Mouse (Mus musculus): ENCODE results near the gene Slc16a3. TPM values are rescaled to one million over a fixed set of nuclear protein-coding genes. Genes with fewer than 3 reads are reported as not detected.
A peak's percentile ranks its signal among the peaks of the same experiment; 100 is the strongest.

The Slc16a3 gene
- polyA plus RNA-seq, 2 experiments from 2014 or later, result 3.8 to 4.0 TPM

DNA sequence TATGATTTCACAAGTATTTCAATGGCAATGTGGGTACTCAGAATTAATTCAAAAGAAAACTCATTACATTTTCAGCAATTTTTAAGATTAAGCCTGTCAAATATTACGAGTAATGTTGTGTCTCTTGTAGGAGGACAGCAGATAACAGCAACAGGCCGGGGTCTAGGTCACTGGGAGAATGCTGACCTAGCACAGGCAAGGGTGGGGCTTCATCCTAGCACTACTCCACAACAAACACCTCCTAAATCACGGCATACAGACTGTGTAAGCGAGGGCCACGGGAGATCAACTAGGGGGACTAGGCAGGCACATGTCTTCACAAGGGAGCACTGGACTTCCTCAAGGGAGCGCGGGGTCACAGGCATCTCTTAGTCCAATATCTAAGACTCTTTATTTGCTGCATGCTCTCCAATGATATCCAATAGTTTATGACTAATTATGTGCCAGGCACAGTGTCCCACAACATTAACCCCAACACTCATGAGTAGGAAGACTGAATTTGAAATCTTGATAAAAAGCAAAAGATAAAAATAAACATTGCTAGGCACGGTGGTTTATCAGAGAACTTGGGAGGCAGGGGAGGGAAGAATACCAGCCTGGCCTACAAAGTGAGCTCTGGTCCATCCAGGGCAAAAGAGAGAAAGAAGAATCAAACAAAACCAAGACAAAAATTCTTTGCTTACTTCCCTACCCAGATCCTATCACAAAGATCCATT is 31.6 kb downstream of the Slc16a3 start:
- ATAC-seq, result no peak

DNA sequence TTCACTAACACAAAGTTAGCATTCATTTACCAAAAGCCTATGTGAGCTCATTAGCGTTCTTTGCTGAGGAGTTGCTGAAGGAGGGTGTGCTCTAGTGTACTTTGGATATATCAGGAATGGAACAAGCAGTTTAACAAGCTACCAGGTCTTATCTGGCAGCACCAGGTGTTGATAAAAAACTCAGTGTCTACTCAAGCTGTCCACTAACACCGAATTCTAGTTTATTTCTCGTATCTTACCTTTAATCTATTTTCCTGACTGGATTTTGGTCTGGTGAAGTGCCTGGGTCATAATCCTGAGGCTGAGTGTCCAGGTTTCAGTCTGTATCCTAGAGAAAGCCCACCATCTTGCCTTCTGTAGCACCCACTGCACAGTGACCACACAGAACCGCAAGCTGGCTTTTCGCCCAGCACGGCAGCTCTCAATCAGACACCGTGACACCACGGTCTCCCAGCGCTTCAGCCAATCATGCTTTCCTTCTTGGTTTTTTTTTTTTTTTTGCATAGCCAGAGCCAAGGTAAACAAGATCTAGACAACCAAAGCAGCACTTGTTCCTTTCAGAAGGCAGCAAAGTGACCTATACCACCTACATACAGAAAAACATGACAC is 32.3 kb downstream of the Slc16a3 start:
- ATAC-seq, result no peak

DNA sequence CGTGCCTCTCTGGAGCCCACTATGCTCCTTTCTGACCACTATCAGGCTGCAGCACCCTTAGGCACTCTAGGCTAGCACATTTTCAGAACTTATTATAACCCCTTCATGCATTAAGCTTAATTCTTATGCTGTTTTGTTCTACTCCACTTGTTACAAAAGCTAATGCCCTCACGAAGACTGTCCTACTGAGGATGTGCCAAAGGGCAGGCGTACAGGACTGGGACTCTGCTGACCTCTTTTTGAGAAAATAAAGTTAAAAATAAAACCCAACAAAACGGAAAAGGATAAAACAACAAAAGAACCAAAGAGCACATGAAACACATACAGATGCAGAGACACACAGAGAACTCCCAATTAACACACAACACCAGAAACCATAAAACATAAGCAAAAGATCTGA is 33.4 kb downstream of the Slc16a3 start:
- ATAC-seq, result no peak

DNA sequence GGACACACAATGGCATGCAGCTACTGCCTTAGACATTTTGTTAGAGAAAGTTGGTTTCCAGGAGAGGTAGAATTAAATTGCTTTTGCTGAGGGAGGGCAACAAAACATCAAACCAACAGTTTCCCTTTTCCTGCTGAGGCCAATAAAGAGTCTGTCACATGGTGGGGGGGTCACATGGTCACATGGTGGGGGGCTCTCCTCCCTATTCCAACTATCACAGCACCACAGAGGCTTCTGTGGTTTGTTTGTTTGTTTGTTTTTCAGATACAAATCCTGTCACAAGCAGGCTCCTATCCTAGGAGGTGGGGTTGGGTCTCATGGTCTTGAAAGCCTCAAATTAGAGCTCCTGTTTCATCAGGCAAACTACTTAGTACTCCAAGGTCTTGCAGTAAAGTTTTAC is 34.2 kb downstream of the Slc16a3 start:
- no peak for ATAC-seq

DNA sequence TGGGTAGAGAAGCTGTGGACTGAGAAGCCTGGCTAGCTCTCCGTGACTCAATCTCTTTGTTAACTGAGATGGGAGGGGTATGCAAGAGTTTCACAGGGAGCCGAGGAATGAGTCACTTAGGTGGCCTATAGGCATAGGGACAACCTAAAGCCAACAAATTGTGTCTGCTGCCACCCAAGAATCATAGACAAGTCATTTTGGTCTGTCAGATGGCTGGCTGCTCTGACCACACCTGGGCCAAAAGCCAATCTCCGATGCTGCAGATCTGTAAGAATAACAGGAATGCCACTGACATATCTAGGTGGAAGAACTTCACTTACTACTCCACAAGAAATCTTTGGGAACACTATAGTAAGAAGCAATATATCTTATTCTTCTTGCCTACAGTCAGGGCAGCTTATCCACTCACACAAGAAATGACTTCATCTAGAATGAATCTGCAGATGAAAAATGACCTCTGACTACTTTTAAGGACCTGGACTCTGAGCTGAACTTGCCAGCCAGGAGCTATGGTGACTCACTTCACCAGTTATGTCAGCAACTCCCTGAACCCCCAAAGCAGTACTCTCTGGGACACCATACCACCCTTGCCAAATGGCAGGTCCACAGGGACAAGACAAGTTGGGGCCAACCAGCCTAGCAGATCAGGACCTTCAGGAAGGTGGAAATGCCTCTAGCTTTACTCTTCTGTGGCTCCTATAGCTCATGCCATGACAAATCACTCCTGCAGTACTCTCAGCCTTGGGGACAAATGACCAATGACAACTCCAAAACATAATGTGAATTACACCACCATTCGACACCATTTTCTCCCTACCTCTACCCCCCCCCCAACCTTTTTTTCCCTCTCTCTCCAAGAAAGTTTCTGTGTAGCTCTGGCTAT is 36.4 kb downstream of the Slc16a3 start:
- ATAC-seq, result no peak

DNA sequence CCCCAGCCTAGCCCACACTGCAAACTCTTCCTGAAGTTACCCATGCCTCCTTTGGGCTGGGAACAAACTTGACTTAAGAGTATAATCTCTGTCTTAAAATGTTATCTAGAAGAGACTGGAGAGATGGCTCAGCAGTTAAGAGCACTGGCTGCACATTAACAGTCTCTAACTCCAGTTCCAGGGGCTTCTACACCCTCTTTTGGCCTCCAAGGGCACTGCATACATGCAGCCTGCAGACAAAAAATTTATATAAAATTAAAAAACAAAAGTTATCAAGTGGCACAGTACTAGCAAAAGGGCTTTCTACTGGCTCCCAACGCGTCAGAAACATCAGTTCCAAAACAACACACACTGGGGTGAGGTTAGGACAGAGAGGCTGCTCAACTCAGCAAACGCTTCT is 39.3 kb downstream of the Slc16a3 start:
- no peak for ATAC-seq

DNA sequence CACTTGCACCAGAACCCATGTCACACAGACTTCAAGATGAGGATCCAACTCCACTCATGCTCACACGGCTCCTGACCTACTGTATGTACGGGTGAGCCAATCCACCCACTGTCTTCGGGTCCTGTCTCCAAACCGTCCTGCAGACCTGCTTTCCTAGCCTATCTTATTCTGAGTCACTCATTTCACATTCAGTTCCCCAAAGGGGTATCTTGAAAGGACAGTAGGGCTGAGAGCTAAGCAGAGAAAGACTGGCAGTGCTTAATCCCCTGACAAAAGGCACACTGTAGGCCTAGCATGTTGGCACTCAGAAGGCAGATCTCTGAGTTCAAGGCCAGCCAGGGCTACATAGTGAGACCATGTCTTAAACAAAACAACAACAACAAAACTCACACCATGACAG is 40.1 kb downstream of the Slc16a3 start:
- ATAC-seq, result no peak

DNA sequence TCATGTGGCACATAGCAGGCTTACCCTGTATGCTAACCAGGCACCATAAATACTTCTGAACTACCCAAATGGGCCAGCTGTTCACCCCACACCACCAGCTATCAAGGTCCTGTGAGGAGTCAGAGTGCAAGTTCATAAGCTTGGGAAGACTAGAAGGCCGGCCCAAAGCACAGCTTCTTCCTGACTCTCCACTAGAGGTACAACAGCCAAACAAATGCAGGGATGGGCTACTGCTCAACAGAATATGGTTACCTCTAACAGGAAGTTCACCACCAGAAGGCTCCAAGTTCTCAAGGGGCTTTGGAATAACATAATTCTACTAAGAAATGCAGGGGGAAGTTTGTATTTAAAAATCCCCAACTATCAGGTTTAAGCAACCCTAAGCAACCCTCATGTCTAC is 41.2 kb downstream of the Slc16a3 start:
- ATAC-seq, result no peak

DNA sequence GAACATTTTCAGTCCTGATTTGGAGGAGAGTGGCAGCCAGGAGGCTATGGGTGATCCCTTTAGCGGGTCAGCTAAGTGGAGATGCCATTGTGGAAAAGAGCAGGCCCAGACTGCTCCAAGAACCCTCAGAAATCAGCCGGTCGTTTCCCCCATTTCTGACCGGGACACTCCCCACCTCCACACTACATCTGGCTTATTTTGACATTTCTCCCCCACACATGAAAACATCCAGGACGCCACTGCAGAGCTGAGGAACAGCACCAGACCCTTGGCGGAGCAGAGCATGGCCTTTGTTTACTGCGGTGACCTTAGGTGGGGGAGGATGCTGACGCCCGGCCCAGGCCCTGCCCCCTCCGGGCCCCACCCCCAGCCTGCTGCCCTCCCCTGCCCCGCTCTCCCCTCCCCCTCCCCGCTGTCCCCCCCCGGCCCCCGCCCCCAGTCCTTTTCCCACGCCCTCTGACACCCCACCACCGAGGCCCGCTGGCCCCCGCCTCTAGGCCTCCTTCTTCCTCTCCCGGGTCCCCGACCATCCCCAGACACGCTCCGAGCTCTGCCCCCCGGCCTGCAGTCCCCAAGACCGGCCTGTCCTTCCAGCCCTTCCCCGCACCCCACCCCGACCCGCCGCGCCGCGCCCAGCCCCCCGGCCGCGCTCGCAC is 42.0 kb downstream of the Slc16a3 start:
- ATAC-seq, result peak; percentile 15

DNA sequence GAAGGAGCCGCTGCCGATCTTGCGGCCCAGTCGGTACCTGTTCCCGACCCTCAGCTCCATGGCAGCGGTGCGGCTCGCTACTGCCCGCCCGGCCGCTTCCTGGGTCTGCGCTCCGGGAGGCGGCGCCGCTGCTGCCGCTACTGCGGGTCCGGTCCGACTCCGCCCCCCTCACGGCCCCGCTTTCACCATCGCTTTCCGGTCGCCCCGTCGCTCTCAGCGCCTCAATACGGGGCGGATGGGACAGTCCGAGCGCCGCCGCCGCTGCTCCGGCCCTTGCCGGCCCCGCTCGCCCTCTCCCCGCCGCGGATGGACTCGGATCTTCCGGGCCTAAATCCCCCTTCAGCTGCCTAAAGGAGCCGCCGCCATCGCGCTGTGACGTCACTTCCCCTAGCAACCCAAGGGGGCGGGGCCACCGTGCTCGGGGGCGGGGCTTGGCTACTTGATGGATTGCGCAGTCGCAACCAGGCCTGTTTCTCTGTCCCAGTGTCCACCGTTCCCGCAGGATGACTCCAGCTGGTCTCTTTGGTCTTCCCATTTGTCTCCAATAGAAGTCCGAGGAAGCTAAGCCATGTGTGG is 42.8 kb downstream of the Slc16a3 start, which contains the start of gene Csnk1d:
Gene Csnk1d, minus strand, starts transcription at position 380 of the 576 bp plus-strand sequence.
- peak; percentile 75 for ATAC-seq

DNA sequence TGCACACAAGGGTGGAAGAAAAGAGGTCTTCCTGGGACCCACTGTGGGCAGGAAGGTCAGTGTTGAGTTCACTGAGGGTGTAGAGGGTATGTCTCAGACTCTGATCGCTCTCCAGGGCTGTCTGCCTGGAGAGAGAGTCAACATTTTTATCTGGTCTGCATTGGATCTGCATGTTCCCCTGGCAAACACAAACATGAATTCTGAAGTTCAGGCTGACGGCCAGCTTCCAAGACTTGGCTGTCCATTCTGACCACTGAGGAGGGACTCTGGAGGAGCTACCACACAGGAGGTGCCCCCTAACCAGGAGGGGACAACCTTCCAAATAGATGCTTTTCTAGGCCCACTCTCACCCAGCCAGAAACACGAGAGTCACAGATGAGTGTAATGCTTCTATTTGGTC is 43.5 kb downstream of the Slc16a3 start:
- ATAC-seq, result no peak

DNA sequence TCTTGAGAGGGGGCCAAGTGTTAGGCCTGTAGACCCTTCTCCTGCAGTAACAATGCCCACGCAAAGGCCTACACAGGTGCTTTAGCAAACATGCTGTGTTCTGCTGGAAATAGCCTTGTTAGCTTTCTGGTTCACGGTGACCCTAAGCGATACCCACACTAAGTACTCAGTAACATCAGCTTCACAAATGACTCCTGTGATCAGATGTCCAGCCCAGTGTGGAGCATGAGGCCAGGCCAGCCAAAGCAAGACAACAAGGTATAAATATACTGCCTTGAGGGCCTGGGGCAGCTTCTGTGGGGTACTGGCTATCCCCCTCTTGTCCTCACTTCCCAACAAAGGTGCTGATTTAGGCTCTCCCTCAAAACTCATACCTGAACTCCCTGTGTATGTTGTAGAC is 44.8 kb downstream of the Slc16a3 start:
- no peak for ATAC-seq

DNA sequence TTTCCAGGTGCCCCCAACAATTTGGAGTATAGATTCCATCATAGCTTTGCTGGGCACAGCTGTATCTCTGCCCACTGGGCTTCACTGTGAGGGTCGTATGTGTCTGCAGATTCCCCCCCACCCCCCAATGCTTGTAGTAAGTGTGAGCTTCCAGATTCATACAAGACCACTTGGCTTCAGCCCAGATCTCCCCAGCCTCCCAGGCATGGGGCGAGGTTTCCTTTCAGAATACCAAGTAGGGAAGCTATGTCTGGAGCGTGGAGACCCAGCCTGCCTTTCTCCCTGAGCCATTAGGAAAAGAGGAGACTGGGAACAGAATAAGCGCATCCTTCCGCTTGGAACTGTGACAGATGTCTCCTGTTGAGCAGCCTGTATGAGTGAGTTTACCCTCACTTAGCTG is 45.3 kb downstream of the Slc16a3 start:
- no peak for ATAC-seq

DNA sequence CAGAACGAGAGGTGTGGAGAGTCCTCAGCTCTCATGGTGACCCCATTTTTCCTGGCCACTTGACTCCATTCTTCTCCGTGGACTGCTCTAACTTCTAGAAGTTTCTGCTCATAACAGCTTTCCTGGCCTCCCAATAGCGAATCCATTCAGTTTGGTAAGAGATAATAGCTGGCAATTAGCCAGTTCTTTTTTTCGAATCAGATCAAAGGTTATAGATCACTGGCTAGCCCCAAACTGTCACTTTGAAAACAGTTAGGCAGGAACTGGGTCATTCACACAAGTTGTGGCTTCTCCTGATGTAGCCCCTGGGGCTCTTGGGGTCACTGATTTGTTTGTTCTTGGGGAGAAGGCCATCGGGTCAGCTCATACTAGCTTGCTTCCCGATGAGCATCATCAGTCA is 46.5 kb downstream of the Slc16a3 start:
- ATAC-seq, result no peak

DNA sequence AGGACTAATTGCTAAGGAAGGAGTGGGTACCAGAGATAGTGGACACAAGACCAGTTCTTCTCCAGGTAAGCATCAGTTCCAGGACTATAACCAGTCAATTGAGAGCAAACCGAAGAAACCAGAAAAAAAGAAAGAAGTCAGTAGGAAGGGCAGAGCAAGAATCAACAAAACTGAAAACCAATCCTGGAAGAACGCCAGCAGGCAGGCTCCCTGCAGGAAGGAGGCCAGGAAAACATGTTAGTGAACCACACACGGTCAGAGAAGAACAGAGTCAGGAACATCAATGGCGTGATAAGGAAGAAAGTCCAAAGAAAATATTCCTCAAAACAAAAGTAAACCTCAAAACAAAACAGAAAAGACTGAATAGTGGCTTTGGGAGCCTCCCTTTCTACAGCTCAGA is 53.7 kb downstream of the Slc16a3 start:
- no peak for ATAC-seq

DNA sequence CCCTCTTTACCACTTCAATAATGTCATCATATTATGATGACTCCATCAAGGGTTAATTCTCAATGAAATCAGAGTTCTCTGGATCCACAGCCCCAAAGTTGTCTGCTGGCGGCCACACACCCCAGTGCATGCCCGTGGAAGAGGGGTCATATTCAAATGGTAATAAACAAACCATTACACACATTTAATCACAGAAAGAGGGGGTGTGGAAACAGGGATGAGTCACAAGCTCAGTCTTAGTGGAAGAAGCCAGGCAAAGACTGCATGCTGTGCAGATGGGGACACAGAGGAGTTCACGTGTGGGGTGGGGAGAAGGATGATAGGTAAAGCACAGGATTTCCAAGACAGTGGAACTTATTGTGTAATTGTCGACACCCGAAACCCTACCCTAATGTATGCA is 56.0 kb downstream of the Slc16a3 start:
- ATAC-seq, result no peak

DNA sequence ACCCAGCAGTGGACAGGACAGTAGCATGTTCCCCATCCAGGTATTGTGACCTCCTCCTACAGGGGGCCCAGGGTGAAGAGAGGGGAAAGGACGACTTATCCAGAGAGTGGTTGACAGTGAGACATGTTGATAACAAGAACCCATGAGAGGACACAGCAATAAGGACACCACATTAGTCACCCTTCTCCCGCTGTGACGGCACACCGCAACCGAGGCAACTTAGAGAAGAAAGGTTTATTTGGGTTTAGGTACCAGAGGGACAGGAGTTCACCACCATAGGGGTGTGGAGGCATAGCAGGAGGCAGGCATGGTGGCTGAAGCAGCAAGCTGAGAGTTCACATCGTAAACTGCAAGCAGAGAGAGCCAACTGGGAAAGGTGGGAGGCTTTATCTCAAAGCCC is 57.9 kb downstream of the Slc16a3 start:
- no peak for ATAC-seq

DNA sequence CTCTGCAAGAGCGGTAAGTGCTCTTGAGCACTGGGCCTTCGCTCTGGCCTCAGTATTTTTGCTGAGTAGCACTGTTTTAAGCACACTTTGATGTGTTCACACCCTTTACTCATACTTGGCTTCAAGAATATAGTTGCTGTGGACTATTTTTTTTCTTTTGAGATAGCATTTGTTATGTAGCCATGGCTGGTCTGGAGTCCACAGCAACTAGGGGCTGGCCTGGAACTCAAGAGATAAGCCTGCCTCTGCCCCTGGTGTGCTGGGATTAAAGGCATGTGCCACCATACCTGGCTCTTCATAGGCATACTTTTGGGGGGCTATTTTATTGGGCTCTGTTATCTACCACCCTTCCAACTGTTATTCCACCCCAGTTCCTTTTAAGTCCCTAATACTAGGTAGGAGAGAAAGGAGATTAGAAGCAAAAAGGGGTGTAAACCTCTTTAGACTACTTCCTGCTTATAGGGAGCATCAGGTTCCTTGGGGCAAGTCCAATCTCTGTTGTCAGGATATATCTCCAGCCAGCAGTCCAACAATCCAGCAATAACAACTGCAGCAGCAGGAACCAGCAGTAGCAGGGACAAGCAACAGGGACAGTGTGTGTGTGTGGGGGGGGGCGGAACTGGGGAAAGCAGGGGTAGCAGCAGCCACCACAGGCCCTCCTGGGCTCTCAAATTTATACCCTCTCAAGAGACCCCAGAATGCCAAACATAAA is 61.9 kb downstream of the Slc16a3 start:
- ATAC-seq, result no peak
